Mouse (Mus musculus) spleen, embryonic (tissue): ENCODE results near the gene Sult2a8.
"Not testable (repeated sequence)": the region's sequence is repeated elsewhere in the genome, so short reads cannot be mapped to it uniquely, and the experiment has no call there.

Source experiments
- CTCF ChIA-PET: fragments of 350-600 bp; sonication (Branson Sonifier 250); formaldehyde crosslinking; loops from one replicate; lab custom pipeline; 2022; lab: Charles Lee

Sult2a8 gene

DNA sequence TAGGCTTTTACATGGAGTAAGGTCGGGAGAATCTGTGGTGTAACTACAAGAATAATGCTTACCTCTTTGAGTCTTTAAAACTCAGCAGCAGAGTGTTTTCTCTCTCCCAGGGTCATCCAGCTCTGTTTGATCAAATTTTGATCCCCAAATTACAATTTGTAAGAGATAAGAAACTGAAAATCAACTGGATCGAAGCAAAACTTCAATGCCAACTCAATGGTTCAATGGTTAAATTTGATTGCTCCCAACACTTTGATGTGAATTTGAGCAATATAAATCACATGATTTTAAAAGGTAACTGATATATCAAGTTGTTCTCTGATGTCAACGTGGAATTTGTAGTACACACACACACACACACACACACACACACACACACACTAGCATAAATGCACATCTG, at the start of gene Sult2a8:
Gene Sult2a8, minus strand, starts transcription at position 236 of the 400 bp plus-strand sequence.
- CTCF ChIA-PET: no interaction called here

DNA sequence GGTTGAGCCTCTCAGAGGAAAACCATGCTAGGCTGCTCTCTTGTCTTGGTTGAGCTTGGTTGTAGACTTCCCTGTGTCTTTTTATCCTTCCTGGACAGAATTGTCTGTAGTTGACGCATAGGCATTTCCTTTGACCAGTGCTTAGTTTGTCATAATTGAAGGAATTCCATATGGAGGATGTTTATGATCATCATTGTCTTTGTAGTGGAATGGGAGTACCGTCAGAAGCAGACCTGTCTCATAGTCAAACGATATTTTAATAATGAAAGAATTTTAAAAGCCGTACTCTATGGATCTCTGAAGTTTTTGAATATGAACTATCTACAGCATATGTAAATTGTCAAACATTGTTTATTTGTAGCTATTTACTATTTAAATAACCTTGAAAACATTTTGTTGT, 47.6 kb upstream of the Sult2a8 start, which contains the start of gene Sult2a7:
Gene Sult2a7, minus strand, starts transcription at position 101 of the 400 bp plus-strand sequence.
- CTCF ChIA-PET: no interaction called here

DNA sequence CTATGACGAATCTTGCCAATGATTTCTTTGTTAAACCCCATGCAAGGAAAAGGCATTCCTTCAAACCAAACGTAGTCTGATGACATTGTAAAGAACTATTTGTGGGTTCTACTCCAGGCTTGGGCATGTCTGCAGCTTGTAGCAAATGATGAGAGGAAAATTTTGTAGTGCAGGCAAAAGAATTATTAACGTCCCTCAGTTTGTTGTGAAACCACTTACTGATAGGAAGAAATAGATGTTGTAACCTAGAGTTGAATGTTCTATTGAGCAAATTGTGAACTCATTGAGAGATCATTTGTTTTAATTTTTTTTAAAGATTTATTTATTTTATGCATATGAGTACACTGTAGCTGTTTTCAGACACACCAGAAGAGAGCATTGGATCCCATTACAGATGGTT, 46.3 kb upstream of the Sult2a8 start:
- CTCF ChIA-PET: no interaction called here

DNA sequence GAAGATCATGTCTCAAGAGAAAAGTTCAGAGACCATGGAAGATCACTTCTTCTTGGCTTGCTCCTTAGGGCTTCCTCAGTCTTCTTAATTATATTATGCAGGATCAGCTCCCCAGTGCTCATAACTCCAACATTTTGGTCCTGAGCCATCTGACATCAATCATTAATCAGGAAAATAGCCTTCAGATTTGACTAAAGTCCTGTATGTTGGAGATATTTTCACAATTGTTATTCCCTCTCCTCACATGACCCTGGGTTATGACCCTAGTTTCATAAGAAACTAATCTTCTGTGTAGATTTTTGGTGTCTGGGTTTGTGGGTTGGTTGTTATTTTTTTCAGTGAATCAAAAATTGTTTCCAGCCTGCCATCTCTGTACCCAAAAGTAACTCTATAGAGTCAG, 7.0 kb downstream of the Sult2a8 start:
- CTCF ChIA-PET: no interaction called here

DNA sequence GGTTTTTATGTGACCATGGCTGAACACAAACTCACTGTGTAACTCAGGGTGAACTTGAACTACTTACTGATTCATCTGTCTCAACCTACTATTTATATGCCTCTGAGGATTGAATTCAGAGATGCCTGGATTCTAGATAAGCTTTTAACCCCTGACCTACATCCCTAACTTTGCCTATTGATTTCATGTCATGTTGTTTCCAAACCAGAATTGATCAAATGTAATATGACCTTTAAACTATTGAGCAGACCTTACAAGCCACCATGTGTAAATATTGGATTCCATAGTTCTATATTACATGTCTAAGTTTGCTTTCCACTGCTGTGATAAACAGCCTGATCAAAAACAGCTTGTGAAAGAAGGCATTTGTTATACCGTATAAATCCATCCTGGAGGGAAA, 8.1 kb downstream of the Sult2a8 start:
- CTCF ChIA-PET: no interaction called here

DNA sequence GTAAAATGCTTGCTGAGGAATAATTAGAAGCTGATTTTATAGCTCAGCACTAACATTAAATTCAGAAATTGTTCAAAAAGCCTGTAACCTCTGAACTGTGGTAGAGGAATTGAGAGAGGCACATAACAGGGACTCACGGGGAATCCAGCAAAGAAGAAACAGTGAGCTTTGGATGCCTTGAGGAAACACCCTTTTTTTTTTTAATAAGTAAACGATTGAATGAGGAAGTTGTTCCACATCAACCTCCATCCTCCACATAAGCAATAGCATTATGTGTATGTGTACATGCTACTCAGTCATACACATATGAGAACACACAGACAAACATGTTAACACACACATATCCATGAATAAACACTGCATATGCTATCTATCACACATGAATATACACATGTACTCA, 8.5 kb downstream of the Sult2a8 start:
- CTCF ChIA-PET: no interaction called here

DNA sequence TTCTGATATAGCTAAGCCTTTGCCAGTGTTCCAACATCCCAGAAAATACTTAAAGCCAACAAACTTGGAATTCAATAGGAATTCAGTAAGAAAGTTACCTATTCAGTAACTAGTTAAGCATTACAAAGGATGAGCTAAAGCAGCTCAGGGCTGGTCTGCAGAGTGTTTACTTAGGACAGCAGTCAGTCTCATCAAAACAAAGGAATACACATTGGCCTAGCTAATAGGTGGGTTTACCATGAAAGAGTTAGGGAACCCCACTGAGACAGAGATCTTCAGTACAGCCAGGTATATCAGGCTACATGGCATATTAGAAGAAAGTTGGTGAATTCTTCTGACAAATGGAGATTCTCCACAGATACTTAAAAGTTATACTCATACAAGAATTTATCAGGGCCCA, 47.2 kb downstream of the Sult2a8 start:
- CTCF ChIA-PET: not testable (repeated sequence)

DNA sequence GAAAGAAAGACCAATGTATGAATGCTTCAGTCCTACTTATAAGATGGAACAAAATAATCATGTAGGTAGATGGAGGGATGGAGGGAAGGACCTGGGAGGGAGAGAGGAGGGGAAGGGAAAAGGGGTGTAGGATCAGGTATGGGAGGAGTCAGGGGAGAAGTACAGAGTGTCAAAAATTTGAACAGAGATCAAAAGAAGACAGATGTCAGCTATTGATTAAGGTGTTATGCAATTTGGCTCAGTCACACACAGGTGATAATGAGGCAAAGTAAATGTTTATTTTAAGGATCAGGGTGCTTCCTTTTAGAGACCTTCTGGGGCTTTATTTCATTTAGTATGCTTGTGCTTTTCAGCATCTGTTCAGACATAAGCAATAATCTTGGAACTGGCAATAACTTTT, 50.1 kb downstream of the Sult2a8 start:
- CTCF ChIA-PET: no interaction called here
